Mouse (Mus musculus): ENCODE results near the gene Hnrnpab. TPM values are rescaled to one million over a fixed set of nuclear protein-coding genes. Genes with fewer than 3 reads are reported as not detected.

Hnrnpab gene
- polyA plus RNA-seq, 1 experiment from 2014 or later: 130 TPM

- Histone ChIP-seq H3K4me3 (ENCODE audit: low read depth, low read length) (no peak overlapping the region), H3K27me3 (ENCODE audit: control insufficient read depth, insufficient read depth, low read depth, low read length) (no peaks in the 10 kb centered on the region), H3K27ac (ENCODE audit: low read length) (no peak overlapping the region), H3K4me2 (ENCODE audit: low read depth, low read length) (no peak overlapping the region), H3K9ac (ENCODE audit: low read depth, low read length) (no peak overlapping the region), H3K4me1 (ENCODE audit: control insufficient read depth, low read depth, low read length) (no peaks in the 10 kb centered on the region; the same call in none of the 2 replicates), H3K9me3 (replicated peaks; ENCODE audit: control insufficient read depth, low read length) (no peaks in the 10 kb centered on the region), H3K36me3 (ENCODE audit: control insufficient read depth, insufficient read depth) (peaks cover 18% of the 10 kb centered on the region)
- WGBS (ENCODE audit: insufficient replicate concordance): 83% methylated on average over 8 of the region's 8 CpGs
- no peak for ATAC-seq (ENCODE audit: low read depth)
Observed at GRCm38 (mm10) chr11:51627907-51628306, 21.3 kb upstream of the Hnrnpab start.

DNA sequence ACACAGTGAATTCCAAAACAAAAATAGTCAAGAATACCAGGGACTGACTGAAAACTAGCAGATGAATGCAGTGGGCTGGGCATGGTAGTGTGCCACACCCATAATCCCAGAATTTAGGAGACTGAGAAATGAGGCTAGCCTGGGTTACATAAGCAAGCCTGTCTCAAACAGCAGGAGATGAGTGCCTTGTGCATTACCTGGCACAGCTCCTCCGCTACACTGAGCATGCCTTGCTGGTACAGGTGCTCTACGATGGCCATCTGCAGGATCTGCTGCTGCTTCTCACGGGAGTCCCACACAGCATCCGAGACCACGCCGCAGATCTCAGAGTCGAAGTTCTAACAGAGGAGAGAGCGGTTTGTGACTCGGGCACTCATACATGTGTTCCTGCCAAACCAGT lies 20.8 kb upstream of the Hnrnpab start:
- no peaks in the 10 kb centered on the region; the same call in none of the 2 replicates for H3K4me1 ChIP-seq (ENCODE audit: control insufficient read depth, low read depth, low read length)

DNA sequence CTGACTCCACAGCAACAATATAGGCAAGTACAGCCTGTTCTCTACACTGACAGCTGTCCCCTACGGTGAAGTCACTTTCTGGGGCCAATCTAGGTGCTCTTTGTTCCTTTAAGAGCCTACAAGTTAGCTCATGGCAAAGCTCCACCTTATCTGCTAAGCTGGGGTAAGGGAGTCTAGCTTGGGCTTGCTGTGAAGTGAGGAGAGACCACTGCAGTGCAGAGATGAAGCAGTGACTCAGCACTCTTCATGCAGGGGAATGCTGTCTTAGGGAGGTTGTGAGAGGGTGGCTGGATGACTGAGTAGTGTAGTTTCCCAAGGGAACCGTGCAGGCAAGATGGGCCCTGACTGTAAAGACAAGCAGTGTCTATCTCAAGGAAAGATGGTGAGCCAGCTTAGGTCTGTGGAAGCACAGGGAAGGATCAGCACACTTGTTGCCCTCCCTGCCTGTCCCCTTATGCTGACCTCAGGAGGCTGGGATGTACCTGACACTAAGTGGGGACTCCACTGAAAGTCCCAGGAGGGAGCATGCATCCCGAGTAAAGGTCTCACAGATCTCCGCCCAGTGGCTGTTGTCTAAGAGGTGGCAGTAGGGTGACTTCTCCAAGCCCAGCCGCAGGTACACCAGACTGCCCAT lies 18.7 kb upstream of the Hnrnpab start:
- H3K9ac ChIP-seq (ENCODE audit: low read depth, low read length): no peak overlapping the region
- H3K27ac ChIP-seq (ENCODE audit: low read length): no peak overlapping the region
- no peak overlapping the region for H3K4me3 ChIP-seq (ENCODE audit: low read depth, low read length)
- ATAC-seq (ENCODE audit: low read depth): no peak; the same call in 1 of the 2 replicates
- 55% methylated on average over 5 of the region's 5 CpGs for WGBS (ENCODE audit: insufficient replicate concordance)
- peaks cover 23% of the 10 kb centered on the region for H3K36me3 ChIP-seq (ENCODE audit: control insufficient read depth, insufficient read depth)
- H3K27me3 ChIP-seq (ENCODE audit: control insufficient read depth, insufficient read depth, low read depth, low read length): no peaks in the 10 kb centered on the region
- peaks cover 7% of the 10 kb centered on the region for H3K4me1 ChIP-seq (ENCODE audit: control insufficient read depth, low read depth, low read length)
- H3K4me2 ChIP-seq (ENCODE audit: low read depth, low read length): no peak overlapping the region
- H3K9me3 ChIP-seq (replicated peaks; ENCODE audit: control insufficient read depth, low read length): no peaks in the 10 kb centered on the region

More for the DNA sequence above, 20.8 kb upstream of the Hnrnpab start:
- no peaks in the 10 kb centered on the region for H3K27me3 ChIP-seq (ENCODE audit: control insufficient read depth, insufficient read depth, low read depth, low read length)
- ATAC-seq (ENCODE audit: low read depth): no peak
- no peaks in the 10 kb centered on the region for H3K9me3 ChIP-seq (replicated peaks; ENCODE audit: control insufficient read depth, low read length)
- H3K27ac ChIP-seq (ENCODE audit: low read length): no peak overlapping the region
- no peak overlapping the region for H3K4me3 ChIP-seq (ENCODE audit: low read depth, low read length)
- no peak overlapping the region for H3K9ac ChIP-seq (ENCODE audit: low read depth, low read length)
- H3K36me3 ChIP-seq (ENCODE audit: control insufficient read depth, insufficient read depth): peaks cover 22% of the 10 kb centered on the region
- H3K4me2 ChIP-seq (ENCODE audit: low read depth, low read length): no peak overlapping the region
- WGBS (ENCODE audit: insufficient replicate concordance): 79% methylated on average over 9 of the region's 9 CpGs

DNA sequence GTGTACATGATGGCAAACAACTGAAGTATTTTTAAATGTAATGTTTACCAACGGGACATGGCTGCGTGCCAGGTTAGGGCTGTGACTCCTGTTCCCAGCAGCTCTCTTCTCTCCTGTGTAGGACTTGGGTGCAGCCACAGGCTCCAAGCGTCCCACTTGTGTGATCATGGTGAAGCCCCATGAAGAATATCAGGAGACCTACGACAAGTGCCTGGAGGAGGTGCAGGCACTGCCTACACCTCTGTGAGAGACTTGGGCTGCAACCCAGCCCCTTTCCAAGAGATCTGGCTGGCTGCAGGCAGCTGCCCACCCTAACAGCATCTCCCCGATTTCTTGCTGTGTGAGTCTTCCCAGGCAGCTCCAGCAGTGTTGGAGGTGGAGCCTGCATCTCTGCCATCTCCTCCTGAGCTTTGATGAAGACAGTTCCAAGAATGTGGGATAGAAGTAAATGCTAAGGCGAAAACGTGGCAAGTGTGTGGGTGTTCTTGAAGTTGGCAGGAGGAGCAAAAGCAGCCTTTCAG lies 16.4 kb upstream of the Hnrnpab start:
- H3K36me3 ChIP-seq (ENCODE audit: control insufficient read depth, insufficient read depth): peaks cover 23% of the 10 kb centered on the region
- H3K27ac ChIP-seq (ENCODE audit: low read length): no peak overlapping the region
- no peak overlapping the region for H3K4me3 ChIP-seq (ENCODE audit: low read depth, low read length)
- H3K4me1 ChIP-seq (ENCODE audit: control insufficient read depth, low read depth, low read length): peaks cover 12% of the 10 kb centered on the region
- 81% methylated on average over 7 of the region's 7 CpGs for WGBS (ENCODE audit: insufficient replicate concordance)
- no peaks in the 10 kb centered on the region for H3K27me3 ChIP-seq (ENCODE audit: control insufficient read depth, insufficient read depth, low read depth, low read length)
- no peak overlapping the region for H3K4me2 ChIP-seq (ENCODE audit: low read depth, low read length)
- ATAC-seq (ENCODE audit: low read depth): no peak
- H3K9ac ChIP-seq (ENCODE audit: low read depth, low read length): no peak overlapping the region
- no peaks in the 10 kb centered on the region for H3K9me3 ChIP-seq (replicated peaks; ENCODE audit: control insufficient read depth, low read length)

- no peak overlapping the region for H3K4me2 ChIP-seq (ENCODE audit: low read depth, low read length)
Observed at GRCm38 (mm10) chr11:51621776-51622175, 15.1 kb upstream of the Hnrnpab start.

DNA sequence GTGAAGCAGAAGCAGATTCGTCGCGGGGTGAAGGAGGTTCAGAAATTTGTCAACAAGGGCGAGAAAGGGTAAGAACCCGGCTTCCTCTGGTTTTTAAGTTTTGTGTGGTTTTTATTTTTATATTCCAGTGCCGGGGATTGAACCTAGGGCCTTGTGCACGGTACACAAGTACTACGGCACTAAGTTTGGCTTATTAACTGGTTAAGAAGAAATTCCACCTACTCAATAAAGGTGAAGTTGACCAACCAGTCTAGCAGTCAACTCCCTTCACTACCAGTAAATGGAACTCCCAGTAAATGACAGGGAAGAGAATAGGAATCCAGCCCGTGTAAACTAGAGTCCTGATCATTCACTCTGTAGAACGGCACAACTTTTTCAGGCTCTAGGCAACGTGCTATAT lies 13.4 kb upstream of the Hnrnpab start:
- Histone ChIP-seq H3K4me2 (ENCODE audit: low read depth, low read length) (peak overlapping the region; percentile 84), H3K9ac (ENCODE audit: low read depth, low read length) (peak overlapping the region; percentile 66), H3K4me1 (ENCODE audit: control insufficient read depth, low read depth, low read length) (peaks cover 23% of the 10 kb centered on the region), H3K9me3 (replicated peaks; ENCODE audit: control insufficient read depth, low read length) (no peaks in the 10 kb centered on the region), H3K36me3 (ENCODE audit: control insufficient read depth, insufficient read depth) (peaks cover 12% of the 10 kb centered on the region), H3K27me3 (ENCODE audit: control insufficient read depth, insufficient read depth, low read depth, low read length) (no peaks in the 10 kb centered on the region), H3K27ac (ENCODE audit: low read length) (no peak overlapping the region; the same call in 1 of the 2 replicates), H3K4me3 (ENCODE audit: low read depth, low read length) (peak overlapping the region; percentile 79)
- no peak for ATAC-seq (ENCODE audit: low read depth)
- whole genome bisulfite sequencing (ENCODE audit: insufficient replicate concordance): 1% methylated on average over 11 of the region's 11 CpGs

More at GRCm38 (mm10) chr11:51621776-51622175, 15.1 kb upstream of the Hnrnpab start:
- Histone ChIP-seq H3K27me3 (ENCODE audit: control insufficient read depth, insufficient read depth, low read depth, low read length) (no peaks in the 10 kb centered on the region), H3K36me3 (ENCODE audit: control insufficient read depth, insufficient read depth) (peaks cover 15% of the 10 kb centered on the region), H3K4me1 (ENCODE audit: control insufficient read depth, low read depth, low read length) (peaks cover 14% of the 10 kb centered on the region), H3K9ac (ENCODE audit: low read depth, low read length) (no peak overlapping the region), H3K9me3 (replicated peaks; ENCODE audit: control insufficient read depth, low read length) (no peaks in the 10 kb centered on the region), H3K27ac (ENCODE audit: low read length) (no peak overlapping the region), H3K4me3 (ENCODE audit: low read depth, low read length) (no peak overlapping the region)
- WGBS (ENCODE audit: insufficient replicate concordance): 86% methylated on average over 2 of the region's 2 CpGs
- no peak for ATAC-seq (ENCODE audit: low read depth)

DNA sequence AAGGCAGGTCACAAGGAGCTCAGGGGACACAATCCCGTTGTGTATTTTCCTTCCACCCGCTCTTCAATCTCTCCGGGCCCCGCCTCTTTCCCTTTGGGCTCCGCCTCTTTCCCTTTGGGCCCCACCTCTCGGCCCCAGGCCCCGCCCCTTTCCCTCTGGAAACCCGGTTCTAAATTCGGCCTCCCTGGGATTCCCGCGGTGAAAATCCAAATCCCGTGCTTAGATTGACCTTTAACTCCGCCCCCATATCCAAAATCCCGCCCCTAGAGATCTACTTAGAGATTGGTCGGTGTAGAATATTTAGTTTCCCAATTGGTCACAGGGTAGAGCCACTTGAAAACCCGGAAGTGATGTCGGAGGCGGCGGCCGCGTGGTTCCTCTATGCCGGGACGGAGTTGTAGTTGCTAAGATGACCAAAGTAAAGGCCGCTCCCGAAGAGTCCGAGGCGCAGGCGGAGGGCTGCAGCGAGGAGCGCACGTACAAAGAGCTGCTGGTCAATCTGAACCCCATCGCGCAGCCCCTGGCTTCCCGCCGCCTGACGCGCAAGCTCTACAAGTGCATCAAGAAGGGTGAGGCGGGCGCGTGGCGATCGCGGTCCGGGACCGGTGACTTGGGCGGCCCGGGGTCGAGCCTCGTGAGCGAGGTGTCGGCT lies 12.9 kb upstream of the Hnrnpab start, which contains the start of gene Nhp2:
Gene Nhp2, plus strand, starts transcription at position 327 of the 652 bp plus-strand sequence.
- H3K9ac ChIP-seq (ENCODE audit: low read depth, low read length): peak within 1 kb of the TSS; percentile 66
- H3K27me3 ChIP-seq (ENCODE audit: control insufficient read depth, insufficient read depth, low read depth, low read length): no peaks in the 10 kb centered on the region
- WGBS (ENCODE audit: insufficient replicate concordance): under 1% methylated on average over 51 of the region's 51 CpGs
- peak within 1 kb of the TSS; percentile 41; the same call in 1 of the 2 replicates for H3K27ac ChIP-seq (ENCODE audit: low read length)
- peak within 1 kb of the TSS; percentile 84 for H3K4me2 ChIP-seq (ENCODE audit: low read depth, low read length)
- H3K36me3 ChIP-seq (ENCODE audit: control insufficient read depth, insufficient read depth): peaks cover 12% of the 10 kb centered on the region
- peak within 1 kb of the TSS; percentile 79 for H3K4me3 ChIP-seq (ENCODE audit: low read depth, low read length)
- peak; percentile 84 for ATAC-seq (ENCODE audit: low read depth)
- H3K9me3 ChIP-seq (replicated peaks; ENCODE audit: control insufficient read depth, low read length): no peaks in the 10 kb centered on the region
- H3K4me1 ChIP-seq (ENCODE audit: control insufficient read depth, low read depth, low read length): peaks cover 29% of the 10 kb centered on the region

DNA sequence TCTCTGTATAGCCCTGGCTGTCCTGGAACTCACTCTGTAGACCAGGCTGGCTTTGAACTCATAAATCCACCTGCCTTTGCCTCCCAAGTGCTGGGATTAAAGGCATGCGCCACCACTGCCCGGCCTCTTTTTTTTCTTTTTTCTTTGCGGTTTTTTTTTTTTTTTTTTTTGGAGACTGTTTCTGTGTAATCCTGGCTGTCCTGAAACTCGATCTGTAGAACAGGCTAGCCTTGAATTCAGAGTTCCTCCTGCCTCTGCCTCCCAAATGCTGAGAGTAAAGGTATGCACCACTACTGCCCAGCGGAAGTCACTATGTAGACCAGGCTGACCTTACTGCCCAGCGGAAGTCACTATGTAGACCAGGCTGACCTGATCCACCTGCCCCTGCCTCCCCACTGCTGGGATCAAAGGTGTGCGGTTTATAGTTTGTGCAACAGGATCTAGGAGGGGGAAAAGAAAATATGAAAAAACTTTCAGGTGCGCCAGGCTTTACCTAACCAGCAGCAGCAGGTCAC lies 12.3 kb upstream of the Hnrnpab start:
- H3K4me1 ChIP-seq (ENCODE audit: control insufficient read depth, low read depth, low read length): peaks cover 29% of the 10 kb centered on the region
- H3K9me3 ChIP-seq (replicated peaks; ENCODE audit: control insufficient read depth, low read length): no peaks in the 10 kb centered on the region
- H3K27ac ChIP-seq (ENCODE audit: low read length): peak overlapping the region; percentile 41; the same call in 1 of the 2 replicates
- H3K36me3 ChIP-seq (ENCODE audit: control insufficient read depth, insufficient read depth): peaks cover 9% of the 10 kb centered on the region
- WGBS (ENCODE audit: insufficient replicate concordance): 37% methylated on average over 8 of the region's 8 CpGs
- H3K4me2 ChIP-seq (ENCODE audit: low read depth, low read length): peak overlapping the region; percentile 84
- peak overlapping the region; percentile 33; the same call in 1 of the 2 replicates for H3K9ac ChIP-seq (ENCODE audit: low read depth, low read length)
- H3K4me3 ChIP-seq (ENCODE audit: low read depth, low read length): peak overlapping the region; percentile 79
- no peaks in the 10 kb centered on the region for H3K27me3 ChIP-seq (ENCODE audit: control insufficient read depth, insufficient read depth, low read depth, low read length)
- ATAC-seq (ENCODE audit: low read depth): no peak

Data from liver, embryonic 16.5 days (tissue).